Mouse (Mus musculus): ENCODE results near the gene Snx13. TPM values are rescaled to one million over a fixed set of nuclear protein-coding genes. Genes with fewer than 3 reads are reported as not detected.

Gene Snx13
- polyA plus RNA-seq, 1 experiment from 2014 or later: 14.7 TPM

DNA sequence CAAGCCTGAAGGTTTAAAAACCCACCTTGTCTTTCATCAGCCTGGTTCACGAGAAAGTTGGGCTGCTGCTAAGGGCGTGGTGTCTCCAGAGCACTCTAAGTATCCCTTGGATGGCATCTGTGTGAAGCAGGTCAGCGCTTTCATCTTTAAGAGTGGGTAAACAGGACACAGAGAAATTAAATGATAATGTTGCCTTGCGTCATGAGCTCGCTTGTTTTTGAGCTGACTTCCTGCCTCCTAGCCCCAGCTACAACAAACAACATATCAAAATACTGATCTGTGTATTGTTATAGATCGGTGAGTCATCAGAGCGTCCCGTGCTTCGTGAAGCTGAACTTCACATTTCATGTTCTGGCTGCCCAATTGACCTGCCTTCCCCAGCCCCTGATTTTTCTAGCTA lies 25.7 kb upstream of the Snx13 start:
- no peak overlapping the region for H3K27ac ChIP-seq
- H3K9me3 ChIP-seq: no peaks in the 10 kb centered on the region
- no peaks in the 10 kb centered on the region for H3K4me1 ChIP-seq (replicated peaks)
- no peaks in the 10 kb centered on the region for H3K36me3 ChIP-seq
- no peak for DNase-seq (ENCODE audit: low spot score)
- no peak overlapping the region for H3K4me3 ChIP-seq
- no peaks in the 10 kb centered on the region for H3K27me3 ChIP-seq (ENCODE audit: insufficient read depth, poor library complexity, severe bottlenecking)
- 88% methylated on average over 9 of the region's 9 CpGs for WGBS

- Histone ChIP-seq H3K9me3 (no peaks in the 10 kb centered on the region), H3K27ac (no peak overlapping the region), H3K36me3 (no peaks in the 10 kb centered on the region), H3K4me1 (replicated peaks) (no peaks in the 10 kb centered on the region), H3K4me3 (no peak overlapping the region), H3K27me3 (ENCODE audit: insufficient read depth, poor library complexity, severe bottlenecking) (no peaks in the 10 kb centered on the region)
- 63% methylated on average over 10 of the region's 10 CpGs for WGBS
- DNase-seq (ENCODE audit: low spot score): no peak
Observed at GRCm38 (mm10) chr12:35022066-35022465, 24.9 kb upstream of the Snx13 start.

DNA sequence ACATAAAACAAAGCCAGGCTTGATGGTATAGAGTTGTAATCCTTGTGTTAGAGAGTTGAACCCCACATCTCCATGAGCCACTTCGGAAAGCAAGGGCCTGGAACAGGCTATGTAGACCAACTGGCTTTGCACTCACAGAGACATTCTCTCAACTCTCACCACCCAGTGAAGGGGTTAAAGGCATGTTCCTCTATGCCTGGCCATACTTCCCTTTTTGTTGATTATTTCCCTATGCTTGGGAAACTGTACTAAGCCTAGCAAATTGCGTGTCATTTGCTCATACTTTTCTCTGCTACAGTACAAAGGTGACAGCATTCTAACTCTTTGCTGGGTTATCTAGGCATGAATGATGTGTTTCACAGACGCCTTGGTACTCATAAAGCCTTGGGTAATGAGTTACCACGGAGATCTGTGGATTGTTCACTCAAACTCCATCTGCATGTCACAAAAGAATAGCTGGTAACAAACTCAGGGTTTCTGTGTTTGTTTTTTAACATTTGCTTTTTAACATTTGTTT lies 21.0 kb upstream of the Snx13 start:
- 74% methylated on average over 4 of the region's 4 CpGs for WGBS
- no peaks in the 10 kb centered on the region for H3K4me1 ChIP-seq (replicated peaks)
- H3K36me3 ChIP-seq: no peaks in the 10 kb centered on the region
- H3K9me3 ChIP-seq: no peaks in the 10 kb centered on the region
- no peak overlapping the region for H3K27ac ChIP-seq
- H3K4me3 ChIP-seq: no peak overlapping the region
- H3K27me3 ChIP-seq (ENCODE audit: insufficient read depth, poor library complexity, severe bottlenecking): no peaks in the 10 kb centered on the region
- DNase-seq (ENCODE audit: low spot score): no peak

DNA sequence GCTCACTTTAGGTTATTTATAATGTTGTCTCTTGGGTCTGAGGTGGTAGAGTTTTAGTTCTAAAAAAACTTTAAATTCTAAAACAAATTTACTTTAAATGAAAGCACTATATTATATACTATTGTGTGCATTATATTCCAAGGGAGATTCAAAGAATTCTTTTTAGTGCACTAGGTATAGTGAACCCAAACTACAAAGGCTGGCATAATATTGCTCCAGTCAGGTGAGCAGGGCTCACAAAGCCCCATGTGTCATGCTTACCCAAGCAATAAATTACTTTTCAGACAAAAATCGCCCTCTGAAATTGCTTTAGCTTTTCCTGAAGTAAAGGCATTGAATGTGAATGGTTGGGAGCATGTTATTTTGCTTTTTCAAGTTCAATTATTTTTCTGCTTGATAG lies 19.5 kb upstream of the Snx13 start:
- no peak for DNase-seq (ENCODE audit: low spot score)
- 55% methylated on average over 1 of the region's 1 CpGs for WGBS
- H3K27ac ChIP-seq: no peak overlapping the region
- no peak overlapping the region for H3K4me3 ChIP-seq
- H3K9me3 ChIP-seq: no peaks in the 10 kb centered on the region
- H3K36me3 ChIP-seq: no peaks in the 10 kb centered on the region
- H3K4me1 ChIP-seq (replicated peaks): no peaks in the 10 kb centered on the region
- no peaks in the 10 kb centered on the region for H3K27me3 ChIP-seq (ENCODE audit: insufficient read depth, poor library complexity, severe bottlenecking)

GRCm38 (mm10) chr12:35038668-35039570 lies 8.1 kb upstream of the Snx13 start:
- H3K4me1 ChIP-seq (replicated peaks): 0 out of 2 replicates have a peak, but pooled peaks cover 2% of the 10 kb centered on the region
- H3K36me3 ChIP-seq: no peaks in the 10 kb centered on the region
- H3K9me3 ChIP-seq: no peaks in the 10 kb centered on the region
- DNase-seq (ENCODE audit: low spot score): no peak
- no peaks in the 10 kb centered on the region for H3K27me3 ChIP-seq (ENCODE audit: insufficient read depth, poor library complexity, severe bottlenecking)
- H3K4me3 ChIP-seq: 0 out of 2 replicates have a peak overlapping the region, but pooled peaks have one; percentile 3
- 29% methylated on average over 14 of the region's 14 CpGs for WGBS
- no peak overlapping the region for H3K27ac ChIP-seq

- Histone ChIP-seq H3K4me3 (no peak overlapping the region), H3K36me3 (no peaks in the 10 kb centered on the region), H3K27ac (no peak overlapping the region), H3K4me1 (replicated peaks) (0 out of 2 replicates have a peak, but pooled peaks cover 2% of the 10 kb centered on the region), H3K27me3 (ENCODE audit: insufficient read depth, poor library complexity, severe bottlenecking) (no peaks in the 10 kb centered on the region), H3K9me3 (no peaks in the 10 kb centered on the region)
- DNase-seq (ENCODE audit: low spot score): no peak
- WGBS: 88% methylated on average over 5 of the region's 5 CpGs
Observed at GRCm38 (mm10) chr12:35039571-35039936, 7.4 kb upstream of the Snx13 start.

GRCm38 (mm10) chr12:35041964-35042363 lies 5.0 kb upstream of the Snx13 start:
- DNase-seq (ENCODE audit: low spot score): no peak
- no peaks in the 10 kb centered on the region for H3K9me3 ChIP-seq
- H3K27me3 ChIP-seq (ENCODE audit: insufficient read depth, poor library complexity, severe bottlenecking): 0 out of 2 replicates have a peak, but pooled peaks cover 6% of the 10 kb centered on the region
- H3K36me3 ChIP-seq: no peaks in the 10 kb centered on the region
- WGBS: 75% methylated on average over 8 of the region's 8 CpGs
- H3K27ac ChIP-seq: no peak overlapping the region
- H3K4me3 ChIP-seq: no peak overlapping the region
- H3K4me1 ChIP-seq (replicated peaks): 0 out of 2 replicates have a peak, but pooled peaks cover 5% of the 10 kb centered on the region

- Histone ChIP-seq H3K4me3 (peak overlapping the region; percentile 86), H3K27me3 (ENCODE audit: insufficient read depth, poor library complexity, severe bottlenecking) (0 out of 2 replicates have a peak, but pooled peaks cover 6% of the 10 kb centered on the region), H3K27ac (peak overlapping the region; percentile 95), H3K4me1 (replicated peaks) (peaks cover 23% of the 10 kb centered on the region), H3K36me3 (no peaks in the 10 kb centered on the region), H3K9me3 (no peaks in the 10 kb centered on the region)
- under 1% methylated on average over 36 of the region's 36 CpGs for WGBS
- DNase-seq (ENCODE audit: low spot score): no peak
Observed at GRCm38 (mm10) chr12:35046310-35046998, 532 bp upstream of the Snx13 start.

- under 1% methylated on average over 65 of the region's 65 CpGs for WGBS
- H3K4me3 ChIP-seq: peak overlapping the region; percentile 86
- no peaks in the 10 kb centered on the region for H3K9me3 ChIP-seq
- H3K27me3 ChIP-seq (ENCODE audit: insufficient read depth, poor library complexity, severe bottlenecking): 0 out of 2 replicates have a peak, but pooled peaks cover 6% of the 10 kb centered on the region
- peaks cover 23% of the 10 kb centered on the region for H3K4me1 ChIP-seq (replicated peaks)
- DNase-seq (ENCODE audit: low spot score): peak; percentile 65
- H3K27ac ChIP-seq: peak overlapping the region; percentile 95
- H3K36me3 ChIP-seq: no peaks in the 10 kb centered on the region
Observed at GRCm38 (mm10) chr12:35047320-35048225, 587 bp downstream of the Snx13 start.

DNA sequence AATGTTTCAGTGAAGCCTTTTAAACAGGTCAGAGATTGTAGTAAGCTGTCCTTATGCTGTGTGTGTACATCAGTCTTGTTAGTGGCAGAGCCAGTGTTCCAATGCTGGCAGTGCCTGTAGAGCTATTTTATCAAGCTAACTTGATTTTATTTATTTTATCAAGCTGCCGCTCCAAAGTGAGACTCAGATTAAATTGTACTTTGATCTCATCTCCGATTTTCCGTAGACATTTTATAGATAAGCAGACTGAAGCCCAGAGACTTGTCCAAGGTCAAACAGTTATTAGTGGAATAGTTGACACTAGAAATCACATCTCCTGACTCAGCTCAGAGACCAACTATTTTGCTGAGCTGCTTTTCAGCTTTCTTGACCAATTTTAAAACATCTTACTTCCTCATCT lies 1.9 kb downstream of the Snx13 start:
- WGBS: 91% methylated on average over 3 of the region's 3 CpGs
- no peak overlapping the region for H3K4me3 ChIP-seq
- no peak overlapping the region for H3K27ac ChIP-seq
- H3K4me1 ChIP-seq (replicated peaks): peaks cover 23% of the 10 kb centered on the region
- no peaks in the 10 kb centered on the region for H3K9me3 ChIP-seq
- H3K27me3 ChIP-seq (ENCODE audit: insufficient read depth, poor library complexity, severe bottlenecking): 0 out of 2 replicates have a peak, but pooled peaks cover 6% of the 10 kb centered on the region
- no peaks in the 10 kb centered on the region for H3K36me3 ChIP-seq
- DNase-seq (ENCODE audit: low spot score): no peak

- H3K4me3 ChIP-seq: no peak overlapping the region
- WGBS: 82% methylated on average over 3 of the region's 3 CpGs
- H3K27ac ChIP-seq: no peak overlapping the region
Observed at GRCm38 (mm10) chr12:35050501-35050900, 3.5 kb downstream of the Snx13 start.

More at GRCm38 (mm10) chr12:35050501-35050900, 3.5 kb downstream of the Snx13 start:
- no peaks in the 10 kb centered on the region for H3K27me3 ChIP-seq (ENCODE audit: insufficient read depth, poor library complexity, severe bottlenecking)
- H3K9me3 ChIP-seq: no peaks in the 10 kb centered on the region
- H3K36me3 ChIP-seq: no peaks in the 10 kb centered on the region
- no peak for DNase-seq (ENCODE audit: low spot score)
- H3K4me1 ChIP-seq (replicated peaks): peaks cover 23% of the 10 kb centered on the region

All from hindbrain, embryonic 10.5 days (tissue).